Comparison of ENCODE assay signal across 15 mouse cellular contexts in the genomic region with DNA sequence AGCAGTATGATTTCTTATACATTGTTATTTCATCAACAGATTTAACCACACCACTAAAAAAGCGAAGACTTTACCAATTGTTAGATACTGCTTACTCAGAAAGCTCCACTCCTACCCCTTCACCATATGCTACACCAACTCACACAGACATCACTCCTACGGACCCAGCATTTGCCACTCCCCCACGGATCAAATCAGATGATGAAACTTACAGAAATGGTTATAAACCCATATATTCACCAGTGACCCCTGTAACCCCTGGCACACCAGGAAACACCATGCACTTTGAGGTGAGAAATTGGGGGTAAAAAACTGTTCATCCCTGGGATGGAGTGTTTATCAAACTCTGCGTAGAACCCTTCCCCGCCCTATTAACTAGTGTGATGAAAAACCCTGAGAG.
"Had no signal": no experiment of that assay in that cellular context is flagged by ENCODE, and none has a peak within 500 bp of the region (broad histone marks: within the 10 kb centered on the region; RNA-seq: fewer than 3 reads in every experiment).

No protein-coding gene starts in this region.

- H3K4me3 ChIP-seq: neural tube, embryonic 15.5 days; stomach, embryonic 15.5 days had no signal

- DNase-seq: retina, postnatal 1 day; right cerebral cortex, adult 18-20 months; right cerebral cortex, postnatal 14 days; right cerebral cortex, postnatal 25 days; right cerebral cortex, postnatal 4 days; spleen, adult 18-20 months; thymus, adult 18-20 months; thymus, adult 2 months; thymus, postnatal 14 days; thymus, postnatal 25 days; thymus, postnatal 36 days; thymus, postnatal 4 days had no signal

- H3K4me1 ChIP-seq: neural tube, embryonic 15.5 days; stomach, embryonic 15.5 days had no signal

- H3K9me3 ChIP-seq: neural tube, embryonic 15.5 days; stomach, embryonic 15.5 days had no signal

- H3K4me2 ChIP-seq: neural tube, embryonic 15.5 days; stomach, embryonic 15.5 days had no signal

- H3K27me3 ChIP-seq: neural tube, embryonic 15.5 days; stomach, embryonic 15.5 days had no signal

- H3K27ac ChIP-seq: neural tube, embryonic 15.5 days; stomach, embryonic 15.5 days; stomach, postnatal 0 days had no signal

- H3K9ac ChIP-seq: neural tube, embryonic 15.5 days; stomach, embryonic 15.5 days had no signal
